Mouse (Mus musculus) lung, embryonic 15.5 days (tissue): ENCODE measurements around the gene Cpvl. TPM values are rescaled to one million over a fixed set of nuclear protein-coding genes. Genes with fewer than 3 reads are reported as not detected.
A peak's percentile ranks its signal among the peaks of the same experiment; 100 is the strongest.

Experiments
- ATAC-seq: fragments of 200-750 bp; cut with Nextera tagmentation; 2 replicates; pipeline ENCODE4 v1.8.0; 2017; ENCODE audit warnings: moderate number of reproducible peaks, borderline replicate concordance; ENCODE audit not compliant: low FRiP score, low TSS enrichment; ENCODE audit errors: extremely low read depth
- H3K27ac ChIP-seq: fragments of 300-500 bp; sonication (generic); 2 replicates; pipeline ENCODE4 v1.5.1; 2015; ENCODE audit warnings: moderate library complexity, mild to moderate bottlenecking, inconsistent platforms
- H3K27me3 ChIP-seq: fragments of 300-500 bp; sonication (generic); 2 replicates; pipeline ENCODE4 v1.6.1; 2015; ENCODE audit warnings: inconsistent platforms
- H3K36me3 ChIP-seq: fragments of 300-500 bp; sonication (generic); 2 replicates; pipeline ENCODE4 v1.6.1; 2015; ENCODE audit warnings: inconsistent platforms
- H3K4me1 ChIP-seq: fragments of 300-500 bp; sonication (generic); 2 replicates; pipeline ENCODE4 v1.6.1; 2015; ENCODE audit warnings: inconsistent platforms
- H3K4me2 ChIP-seq: fragments of 300-500 bp; sonication (generic); 2 replicates; pipeline ENCODE4 v1.6.1; 2015; ENCODE audit warnings: inconsistent platforms, mild to moderate bottlenecking, moderate library complexity
- H3K4me3 ChIP-seq: fragments of 300-500 bp; sonication (generic); 2 replicates; pipeline ENCODE4 v1.5.1; 2015; ENCODE audit warnings: mild to moderate bottlenecking, inconsistent platforms
- H3K9ac ChIP-seq: fragments of 300-500 bp; sonication (generic); 2 replicates; pipeline ENCODE4 v1.6.1; 2015; ENCODE audit warnings: inconsistent platforms
- H3K9me3 ChIP-seq: fragments of 300-500 bp; sonication (generic); 2 replicates; pipeline ENCODE4 v1.6.1; 2016; ENCODE audit warnings: inconsistent platforms
- WGBS: fragments of 180-500 bp; shearing (Covaris S2); methylation state at CpG from one replicate; pipeline ENCODE4 v1.1.7; 2015; 5-methylcytosine and 5-hydroxymethylcytosine counted together
- polyA plus RNA-seq: library from polyadenylated mRNA; unstranded; fragments of >200 nt; fragmentation: Nextera tagmentation; extraction: Ambion mirVana; gene quantifications from 2 replicates; pipeline ENCODE4 v1.2.1, GENCODE M21; 2015

Gene Cpvl
- polyA plus RNA-seq, 1 experiment from 2014 or later, result 0.19 TPM

DNA sequence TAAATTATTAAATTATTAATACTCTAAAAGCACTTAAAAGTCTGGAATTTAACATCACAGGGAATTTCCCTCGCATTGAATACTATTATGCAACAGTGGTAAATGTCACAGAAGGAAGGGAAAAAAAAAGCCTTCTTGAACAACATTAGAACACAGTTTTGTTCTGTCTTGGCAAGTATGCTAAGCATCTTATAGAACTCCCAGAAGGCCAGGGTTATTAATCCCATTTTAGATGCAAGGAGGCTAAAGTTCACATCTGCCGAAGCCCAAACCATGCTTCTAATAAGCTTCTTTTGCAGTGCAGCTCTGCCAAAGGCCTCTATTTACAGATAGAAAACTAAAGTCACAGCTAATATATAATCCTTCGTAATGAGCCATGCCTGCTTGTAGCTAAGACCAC lies 74.3 kb downstream of the Cpvl start:
- H3K4me3 ChIP-seq, result no peak overlapping the region
- H3K36me3 ChIP-seq, result no peaks in the 10 kb centered on the region
- H3K27ac ChIP-seq, result peak overlapping the region; percentile 72
- H3K27me3 ChIP-seq, result no peaks in the 10 kb centered on the region
- H3K4me1 ChIP-seq, result peaks cover 46% of the 10 kb centered on the region
- H3K9me3 ChIP-seq, result no peaks in the 10 kb centered on the region
- no peak overlapping the region for H3K4me2 ChIP-seq
- H3K9ac ChIP-seq, result no peak overlapping the region
- ATAC-seq, result peak; percentile 86
- 37% methylated on average over 3 of the region's 3 CpGs for WGBS

GRCm38 (mm10) chr6:53901741-53902140 lies 76.7 kb downstream of the Cpvl start:
- no peak overlapping the region for H3K4me2 ChIP-seq
- peaks cover 25% of the 10 kb centered on the region for H3K4me1 ChIP-seq
- no peak overlapping the region for H3K4me3 ChIP-seq
- no peak overlapping the region for H3K9ac ChIP-seq
- no peaks in the 10 kb centered on the region for H3K9me3 ChIP-seq
- ATAC-seq, result no peak
- no peak overlapping the region for H3K27ac ChIP-seq
- no peaks in the 10 kb centered on the region for H3K36me3 ChIP-seq
- H3K27me3 ChIP-seq, result no peaks in the 10 kb centered on the region
- 70% methylated on average over 8 of the region's 8 CpGs for WGBS

GRCm38 (mm10) chr6:53897872-53898464 lies 80.5 kb downstream of the Cpvl start:
- Histone ChIP-seq H3K27ac (no peak overlapping the region), H3K4me3 (no peak overlapping the region), H3K36me3 (no peaks in the 10 kb centered on the region), H3K4me2 (no peak overlapping the region), H3K27me3 (no peaks in the 10 kb centered on the region), H3K9me3 (no peaks in the 10 kb centered on the region), H3K4me1 (0 out of 2 replicates have a peak, but pooled peaks cover 6% of the 10 kb centered on the region), H3K9ac (no peak overlapping the region)
- ATAC-seq, result no peak
- 66% methylated on average over 7 of the region's 7 CpGs for WGBS

DNA sequence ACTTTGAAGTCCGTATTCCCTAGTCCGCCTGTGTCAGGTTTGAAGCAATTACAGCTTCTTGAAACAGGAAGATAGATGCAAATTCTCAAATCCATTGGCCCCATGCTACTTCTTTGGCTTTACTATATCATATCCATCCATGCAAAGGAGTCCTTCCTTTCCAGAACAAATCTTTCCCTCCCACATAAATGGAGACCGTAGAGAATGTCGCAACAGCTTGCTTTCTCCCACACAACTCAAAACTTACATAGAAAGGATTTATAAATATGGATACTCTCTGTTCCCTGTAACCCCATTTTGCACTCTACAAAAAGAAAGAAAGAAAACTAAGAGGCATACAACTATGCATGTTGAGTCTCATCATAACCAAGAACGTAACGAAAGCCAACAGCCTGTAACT lies 81.3 kb downstream of the Cpvl start:
- Histone ChIP-seq H3K4me1 (0 out of 2 replicates have a peak, but pooled peaks cover 6% of the 10 kb centered on the region), H3K9ac (no peak overlapping the region), H3K27me3 (no peaks in the 10 kb centered on the region), H3K36me3 (no peaks in the 10 kb centered on the region), H3K9me3 (no peaks in the 10 kb centered on the region), H3K4me3 (no peak overlapping the region), H3K4me2 (no peak overlapping the region), H3K27ac (no peak overlapping the region)
- ATAC-seq, result no peak
- 91% methylated on average over 6 of the region's 6 CpGs for WGBS

GRCm38 (mm10) chr6:53893731-53894130 lies 84.7 kb downstream of the Cpvl start:
- WGBS, result 35% methylated on average over 3 of the region's 3 CpGs

DNA sequence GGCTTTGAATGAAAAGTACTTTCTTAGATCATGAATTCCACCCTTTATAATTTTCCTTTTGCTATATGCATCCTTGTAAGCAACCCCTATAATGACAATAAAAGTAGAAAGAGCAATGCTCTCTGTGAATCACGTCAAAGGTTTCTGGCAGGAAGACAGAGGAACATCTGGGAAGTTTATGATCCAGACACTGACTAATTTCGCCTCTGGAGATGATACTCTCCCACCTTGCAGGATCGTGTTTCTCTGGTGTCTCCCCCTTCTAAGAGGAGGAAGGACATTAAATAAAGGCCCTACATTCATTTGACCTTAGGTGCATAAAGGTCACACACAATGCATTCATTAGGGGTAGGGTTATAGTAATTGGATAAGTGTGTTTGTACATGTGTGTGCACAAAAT lies 87.4 kb downstream of the Cpvl start:
- WGBS, result 57% methylated on average over 3 of the region's 3 CpGs
- Histone ChIP-seq H3K4me3 (no peak overlapping the region), H3K9ac (no peak overlapping the region), H3K27me3 (no peaks in the 10 kb centered on the region), H3K9me3 (no peaks in the 10 kb centered on the region), H3K36me3 (no peaks in the 10 kb centered on the region), H3K4me2 (no peak overlapping the region), H3K4me1 (0 out of 2 replicates have a peak, but pooled peaks cover 6% of the 10 kb centered on the region), H3K27ac (no peak overlapping the region)
- ATAC-seq, result no peak

More at GRCm38 (mm10) chr6:53893731-53894130, 84.7 kb downstream of the Cpvl start:
- H3K36me3 ChIP-seq, result no peaks in the 10 kb centered on the region
- H3K9me3 ChIP-seq, result no peaks in the 10 kb centered on the region
- no peaks in the 10 kb centered on the region for H3K27me3 ChIP-seq
- H3K9ac ChIP-seq, result no peak overlapping the region
- 0 out of 2 replicates have a peak, but pooled peaks cover 6% of the 10 kb centered on the region for H3K4me1 ChIP-seq
- no peak overlapping the region for H3K4me3 ChIP-seq
- ATAC-seq, result no peak
- no peak overlapping the region for H3K27ac ChIP-seq
- no peak overlapping the region for H3K4me2 ChIP-seq

GRCm38 (mm10) chr6:53884931-53885330 lies 93.5 kb downstream of the Cpvl start:
- H3K27me3 ChIP-seq, result no peaks in the 10 kb centered on the region
- no peak overlapping the region for H3K27ac ChIP-seq
- no peak overlapping the region for H3K4me3 ChIP-seq
- no peaks in the 10 kb centered on the region for H3K36me3 ChIP-seq
- no peaks in the 10 kb centered on the region for H3K9me3 ChIP-seq
- no peak overlapping the region for H3K9ac ChIP-seq
- no peak for ATAC-seq
- WGBS, result 60% methylated on average over 4 of the region's 4 CpGs
- no peak overlapping the region for H3K4me2 ChIP-seq
- H3K4me1 ChIP-seq, result peaks cover 26% of the 10 kb centered on the region

DNA sequence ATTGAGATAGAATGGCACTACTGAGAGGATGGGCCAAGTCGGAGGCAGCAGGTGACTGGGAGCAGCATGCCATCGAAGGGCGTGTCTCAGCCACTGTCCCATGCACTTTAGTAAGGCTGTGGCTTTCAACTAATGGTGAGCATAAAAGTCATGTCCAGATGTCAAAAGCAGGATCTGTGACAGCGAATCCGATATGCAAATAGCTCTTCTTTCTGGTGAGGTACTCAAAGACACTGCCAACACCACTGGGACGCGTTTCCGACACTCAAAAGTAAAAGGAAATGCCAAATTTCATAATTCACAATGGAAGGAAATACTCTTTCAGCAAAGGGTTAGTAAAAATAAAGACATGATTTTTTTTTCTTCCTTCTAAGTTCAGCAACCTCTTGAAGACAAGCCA lies 94.0 kb downstream of the Cpvl start:
- H3K4me1 ChIP-seq, result peaks cover 28% of the 10 kb centered on the region
- H3K4me3 ChIP-seq, result no peak overlapping the region
- no peaks in the 10 kb centered on the region for H3K36me3 ChIP-seq
- H3K27ac ChIP-seq, result no peak overlapping the region
- H3K9me3 ChIP-seq, result no peaks in the 10 kb centered on the region
- no peak overlapping the region for H3K9ac ChIP-seq
- H3K27me3 ChIP-seq, result no peaks in the 10 kb centered on the region
- no peak for ATAC-seq
- H3K4me2 ChIP-seq, result no peak overlapping the region
- 71% methylated on average over 8 of the region's 8 CpGs for WGBS

DNA sequence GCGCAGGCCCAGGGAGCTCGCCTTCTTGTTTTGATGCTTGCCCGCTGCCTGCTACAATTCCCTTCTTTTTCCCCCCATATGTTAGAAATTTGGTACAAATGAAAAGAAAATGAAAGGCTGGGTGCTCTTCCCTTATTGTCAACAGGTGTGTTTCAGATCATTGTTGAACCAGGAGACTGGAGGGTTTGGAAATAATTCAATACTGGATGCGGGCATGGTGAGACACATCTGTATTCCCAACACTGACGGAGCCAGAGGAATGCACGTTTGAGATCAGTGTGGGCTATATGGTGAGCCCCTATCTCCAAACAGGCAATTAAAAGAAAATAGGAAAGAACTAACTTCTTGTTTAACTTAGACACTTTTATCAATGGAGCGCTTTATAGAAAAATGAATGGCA lies 95.1 kb downstream of the Cpvl start:
- no peak overlapping the region for H3K4me2 ChIP-seq
- H3K36me3 ChIP-seq, result no peaks in the 10 kb centered on the region
- H3K9ac ChIP-seq, result no peak overlapping the region
- no peak for ATAC-seq
- peaks cover 33% of the 10 kb centered on the region for H3K4me1 ChIP-seq
- H3K27ac ChIP-seq, result no peak overlapping the region
- H3K27me3 ChIP-seq, result no peaks in the 10 kb centered on the region
- WGBS, result 71% methylated on average over 7 of the region's 7 CpGs
- H3K9me3 ChIP-seq, result no peaks in the 10 kb centered on the region
- H3K4me3 ChIP-seq, result no peak overlapping the region

DNA sequence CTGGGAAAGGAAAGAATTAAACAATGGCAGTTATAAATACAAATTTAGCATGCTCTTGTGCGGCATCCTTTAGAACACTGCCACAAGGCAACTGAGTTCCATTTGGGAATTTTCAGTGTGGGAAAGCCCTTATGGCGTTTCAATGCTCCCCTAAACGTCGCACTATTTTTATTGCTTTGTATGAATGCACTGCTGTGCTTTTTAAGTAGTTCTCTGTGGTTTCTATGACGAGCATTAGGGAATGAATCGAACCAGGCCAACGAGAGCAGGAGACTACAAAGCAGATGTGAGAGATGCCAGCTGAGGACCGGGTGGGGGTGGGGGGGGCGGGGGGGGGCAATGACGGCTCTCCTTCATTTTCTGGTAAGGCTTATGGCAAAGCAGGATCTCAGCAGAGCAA lies 96.8 kb downstream of the Cpvl start:
- WGBS, result 43% methylated on average over 10 of the region's 10 CpGs
- H3K4me2 ChIP-seq, result no peak overlapping the region

DNA sequence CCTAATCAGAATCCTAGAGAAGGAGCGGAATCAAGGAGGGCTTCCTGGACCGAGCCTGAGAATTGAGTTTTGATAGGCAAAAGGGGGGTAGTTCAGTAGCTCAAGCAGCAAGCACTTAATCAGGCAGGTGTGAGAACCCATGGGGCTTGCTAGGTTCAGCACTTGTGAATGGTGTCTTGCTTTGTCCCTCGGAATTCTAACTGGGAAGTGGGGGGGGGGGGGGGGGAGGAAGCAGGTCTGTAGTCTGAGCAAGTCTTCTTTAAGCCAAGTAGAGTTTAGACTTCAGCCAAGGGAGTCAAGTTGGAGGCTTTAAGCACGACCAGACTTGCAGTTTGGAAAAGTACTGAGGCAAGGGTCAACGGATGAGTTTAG lies 97.2 kb downstream of the Cpvl start:
- Histone ChIP-seq H3K27ac (peak overlapping the region; percentile 68), H3K4me2 (peak overlapping the region; percentile 48), H3K9me3 (no peaks in the 10 kb centered on the region), H3K9ac (no peak overlapping the region), H3K4me3 (no peak overlapping the region), H3K27me3 (no peaks in the 10 kb centered on the region), H3K4me1 (peaks cover 33% of the 10 kb centered on the region), H3K36me3 (no peaks in the 10 kb centered on the region)
- no peak for ATAC-seq
- 35% methylated on average over 5 of the region's 5 CpGs for WGBS

More for the DNA sequence above, 96.8 kb downstream of the Cpvl start:
- no peaks in the 10 kb centered on the region for H3K27me3 ChIP-seq
- H3K4me1 ChIP-seq, result peaks cover 33% of the 10 kb centered on the region
- H3K9ac ChIP-seq, result no peak overlapping the region
- H3K27ac ChIP-seq, result 0 out of 2 replicates have a peak overlapping the region, but pooled peaks have one; percentile 68
- no peak for ATAC-seq
- H3K36me3 ChIP-seq, result no peaks in the 10 kb centered on the region
- no peaks in the 10 kb centered on the region for H3K9me3 ChIP-seq
- no peak overlapping the region for H3K4me3 ChIP-seq

DNA sequence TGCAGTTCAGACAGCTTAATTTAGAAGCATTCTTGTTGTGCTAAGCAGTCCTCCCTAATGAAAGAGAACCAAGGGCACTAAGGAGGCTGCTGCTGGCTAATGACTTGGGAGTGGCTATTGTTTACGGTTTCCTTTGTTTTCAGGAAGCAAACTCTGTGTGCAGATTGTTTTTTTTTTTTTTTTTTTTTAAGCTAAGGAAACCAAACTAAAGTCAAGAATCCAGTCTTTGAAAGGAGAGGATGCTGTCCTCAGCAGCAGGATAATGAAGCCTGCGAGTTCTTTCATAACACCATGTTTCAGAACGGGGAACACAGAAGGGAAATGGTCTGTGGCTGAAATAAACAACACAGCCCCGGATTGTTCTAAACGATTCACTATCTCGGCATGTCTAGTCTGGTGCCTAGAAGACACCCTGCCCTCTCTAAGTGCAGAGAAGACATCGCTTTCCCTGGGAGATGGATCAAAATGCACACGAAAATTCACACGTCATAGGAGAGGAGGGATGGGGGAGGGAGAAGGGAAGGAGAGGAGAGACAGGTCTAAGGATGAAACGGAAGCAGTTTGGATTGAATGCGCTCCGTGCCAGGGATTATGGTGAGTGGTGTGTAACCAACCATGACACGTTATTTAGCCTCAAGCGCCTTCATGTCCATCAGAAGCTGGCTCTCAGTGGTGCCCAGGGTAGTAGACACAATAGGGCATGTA lies 97.8 kb downstream of the Cpvl start:
- no peaks in the 10 kb centered on the region for H3K27me3 ChIP-seq
- H3K4me3 ChIP-seq, result no peak overlapping the region
- H3K4me1 ChIP-seq, result peaks cover 33% of the 10 kb centered on the region
- H3K36me3 ChIP-seq, result no peaks in the 10 kb centered on the region
- no peak for ATAC-seq
- no peaks in the 10 kb centered on the region for H3K9me3 ChIP-seq
- peak overlapping the region; percentile 48 for H3K4me2 ChIP-seq
- H3K9ac ChIP-seq, result no peak overlapping the region
- H3K27ac ChIP-seq, result peak overlapping the region; percentile 68
- WGBS, result 24% methylated on average over 14 of the region's 14 CpGs
